Mouse (Mus musculus) limb, embryonic 14.5 days (tissue): ENCODE measurements around the gene Sars2. TPM values are rescaled to one million over a fixed set of nuclear protein-coding genes. Genes with fewer than 3 reads are reported as not detected.

Experiments
- ATAC-seq: fragments of 200-750 bp; cut with Nextera tagmentation; 2 replicates; pipeline ENCODE4 v1.8.0; 2017; ENCODE audit warnings: low read depth, moderate number of reproducible peaks, moderate TSS enrichment; ENCODE audit not compliant: low FRiP score
- DNase-seq: peaks from one replicate; pipeline ENCODE4 v3.0.0-alpha.2; 2015; ENCODE audit warnings: low spot score
- H3K27ac ChIP-seq: fragments of 300-500 bp; sonication (generic); replicated peaks from 2 replicates; pipeline ENCODE4 v1.5.1; 2014; ENCODE audit warnings: low read depth, mild to moderate bottlenecking, low read length, moderate library complexity, mixed read lengths
- H3K27me3 ChIP-seq: fragments of 300-500 bp; sonication (generic); 2 replicates; pipeline ENCODE4 v1.6.1; 2014; ENCODE audit warnings: low read length, mixed read lengths; ENCODE audit not compliant: control insufficient read depth, insufficient read depth
- H3K36me3 ChIP-seq: fragments of 300-500 bp; sonication (generic); 2 replicates; pipeline ENCODE4 v1.6.1; 2014; ENCODE audit warnings: mild to moderate bottlenecking, low read length, moderate library complexity, mixed read lengths; ENCODE audit not compliant: control insufficient read depth, insufficient read depth
- H3K4me1 ChIP-seq: fragments of 300-500 bp; sonication (generic); 2 replicates; pipeline ENCODE4 v1.6.1; 2014; ENCODE audit warnings: antibody characterized with exemption, low read length, mixed read lengths; ENCODE audit not compliant: control insufficient read depth, insufficient read depth
- H3K4me2 ChIP-seq: fragments of 300-500 bp; sonication (generic); replicated peaks from 2 replicates; pipeline ENCODE4 v1.6.1; 2014; ENCODE audit warnings: low read depth, mild to moderate bottlenecking, low read length, moderate library complexity; ENCODE audit not compliant: severe bottlenecking
- H3K4me3 ChIP-seq: fragments of 300-500 bp; sonication (generic); replicated peaks from 2 replicates; pipeline ENCODE4 v1.5.1; 2014; ENCODE audit warnings: low read length
- H3K9ac ChIP-seq: fragments of 300-500 bp; sonication (generic); 2 replicates; pipeline ENCODE4 v1.6.1; 2014; ENCODE audit warnings: mild to moderate bottlenecking, low read depth, low read length, moderate library complexity; ENCODE audit not compliant: severe bottlenecking
- H3K9me3 ChIP-seq: fragments of 300-500 bp; sonication (generic); 2 replicates; pipeline ENCODE4 v1.6.1; 2016; ENCODE audit warnings: low read length; ENCODE audit not compliant: control insufficient read depth
- POLR2A ChIP-seq: fragments of 200-500 bp; IDR thresholded peaks from 2 replicates; pipeline ENCODE4 v1.8.0; 2012; ENCODE audit warnings: inconsistent platforms, mild to moderate bottlenecking, moderate library complexity, borderline replicate concordance; ENCODE audit not compliant: insufficient read depth, insufficient read length; ENCODE audit errors: extremely low read depth
- WGBS: fragments of 180-500 bp; shearing (Covaris S2); extraction: QIAGEN DNeasy Blood & Tissue Kit; methylation state at CpG from one replicate; pipeline ENCODE4 v1.1.7; 2014; 5-methylcytosine and 5-hydroxymethylcytosine counted together
- polyA plus RNA-seq, 2 experiments: library from polyadenylated mRNA; depleted of rRNA in 1 of 2; stranded (reverse) in 1 of 2; unstranded in 1 of 2; fragments of >200 nt; fragmentation: Nextera tagmentation in 1 of 2; extraction: Ambion mirVana in 1 of 2; gene quantifications; 2 replicates each; pipeline versions ENCODE4 v1.2.1 to v1.2.3; 2012 to 2014

The Sars2 gene
- 32.6 and 38.1 TPM in 2 replicates for polyA plus RNA-seq (2012; rRNA removed)
- polyA plus RNA-seq (2014; fragmentation: Nextera tagmentation; extraction: Ambion mirVana): 22.0 and 22.3 TPM in 2 replicates

GRCm38 (mm10) chr7:28741709-28742438, at the start of gene Sars2, which contains the start of gene Mrps12:
TSS of gene Sars2 (plus strand) at chr7:28741992.
TSS of gene Mrps12 (minus strand) at chr7:28741820.
- Histone ChIP-seq H3K36me3 (peaks cover 38% of the 10 kb centered on the region), H3K4me2 (peak within 1 kb of the TSS; percentile 85), H3K27me3 (no peaks in the 10 kb centered on the region), H3K4me3 (peak within 1 kb of the TSS; percentile 57), H3K27ac (peak within 1 kb of the TSS; percentile 73), H3K4me1 (peaks cover 7% of the 10 kb centered on the region; the same call in 1 of the 2 replicates), H3K9ac (peak within 1 kb of the TSS; percentile 75), H3K9me3 (no peaks in the 10 kb centered on the region)
- ATAC-seq (peak; percentile 99), DNase-seq (peak; percentile 99)
- under 1% methylated on average over 39 of the region's 39 CpGs for WGBS
- TF ChIP-seq POLR2A: peak; percentile 74; the same call in 1 of the 2 replicates

- no peak for TF ChIP-seq POLR2A
- H3K36me3 ChIP-seq: no peaks in the 10 kb centered on the region
- peak within 1 kb of the TSS; percentile 68 for H3K4me2 ChIP-seq
- ATAC-seq: peak; percentile 18; the same call in 1 of the 2 replicates
- peak within 1 kb of the TSS; percentile 53 for H3K9ac ChIP-seq
- no peaks in the 10 kb centered on the region for H3K9me3 ChIP-seq
- peaks cover 3% of the 10 kb centered on the region; the same call in 1 of the 2 replicates for H3K4me1 ChIP-seq
- H3K4me3 ChIP-seq: peak within 1 kb of the TSS; percentile 44
- H3K27ac ChIP-seq: no peak within 1 kb of the TSS
- no peak for DNase-seq
- WGBS: 38% methylated on average over 27 of the region's 30 CpGs
- no peaks in the 10 kb centered on the region for H3K27me3 ChIP-seq
Observed at GRCm38 (mm10) chr7:28692545-28693320, 49.1 kb upstream of the Sars2 start, which contains the start of gene Fbxo27. TSS of gene Fbxo27 (plus strand) at chr7:28692849.

GRCm38 (mm10) chr7:28693321-28693966, 48.3 kb upstream of the Sars2 start:
- WGBS: 1% methylated on average over 30 of the region's 38 CpGs
- H3K9me3 ChIP-seq: no peaks in the 10 kb centered on the region
- TF ChIP-seq POLR2A: 0 out of 2 replicates have a peak, but pooled peaks have one; percentile 42
- H3K36me3 ChIP-seq: no peaks in the 10 kb centered on the region
- no peak overlapping the region for H3K27ac ChIP-seq
- peak overlapping the region; percentile 44 for H3K4me3 ChIP-seq
- H3K9ac ChIP-seq: peak overlapping the region; percentile 53
- H3K4me2 ChIP-seq: peak overlapping the region; percentile 68
- DNase-seq (peak; percentile 86), ATAC-seq (peak; percentile 75)
- peaks cover 3% of the 10 kb centered on the region; the same call in 1 of the 2 replicates for H3K4me1 ChIP-seq
- H3K27me3 ChIP-seq: no peaks in the 10 kb centered on the region

- Histone ChIP-seq H3K4me2 (peak overlapping the region; percentile 18), H3K4me1 (peaks cover 3% of the 10 kb centered on the region; the same call in 1 of the 2 replicates), H3K27ac (no peak overlapping the region), H3K4me3 (no peak overlapping the region), H3K9ac (no peak overlapping the region), H3K27me3 (no peaks in the 10 kb centered on the region), H3K36me3 (no peaks in the 10 kb centered on the region), H3K9me3 (no peaks in the 10 kb centered on the region)
- DNase-seq (no peak), ATAC-seq (no peak)
- 5% methylated on average over 14 of the region's 14 CpGs for WGBS
- TF ChIP-seq POLR2A: no peak
Observed at GRCm38 (mm10) chr7:28694423-28694822, 47.4 kb upstream of the Sars2 start.
